Mouse (Mus musculus) liver, embryonic 16.5 days (tissue): Measurements from ENCODE around the gene Celf2. TPM values are rescaled to one million over a fixed set of nuclear protein-coding genes. Genes with fewer than 3 reads are reported as not detected.

Experiments
- ATAC-seq: fragments of 200-750 bp; cut with Nextera tagmentation; 2 replicates; pipeline ENCODE4 v1.8.0; 2017; ENCODE audit warnings: low read depth, mild to moderate bottlenecking, moderate number of reproducible peaks, moderate library complexity
- H3K27ac ChIP-seq: fragments of 300-500 bp; sonication (generic); 2 replicates; pipeline ENCODE4 v1.5.1; 2014; ENCODE audit warnings: mild to moderate bottlenecking, low read length
- H3K27me3 ChIP-seq: fragments of 300-500 bp; sonication (generic); 2 replicates; pipeline ENCODE4 v1.6.1; 2014; ENCODE audit warnings: low read depth, low read length, mixed read lengths; ENCODE audit not compliant: control insufficient read depth, insufficient read depth
- H3K36me3 ChIP-seq: fragments of 300-500 bp; sonication (generic); 2 replicates; pipeline ENCODE4 v1.6.1; 2014; ENCODE audit warnings: mild to moderate bottlenecking; ENCODE audit not compliant: control insufficient read depth, insufficient read depth
- H3K4me1 ChIP-seq: fragments of 300-500 bp; sonication (generic); 2 replicates; pipeline ENCODE4 v1.6.1; 2014; ENCODE audit warnings: low read depth, low read length, mixed read lengths; ENCODE audit not compliant: control insufficient read depth
- H3K4me2 ChIP-seq: fragments of 300-500 bp; sonication (generic); 2 replicates; pipeline ENCODE4 v1.6.1; 2014; ENCODE audit warnings: low read depth, low read length, mixed read lengths
- H3K4me3 ChIP-seq: fragments of 300-500 bp; sonication (generic); 2 replicates; pipeline ENCODE4 v1.5.1; 2014; ENCODE audit warnings: low read depth, mild to moderate bottlenecking, low read length
- H3K9ac ChIP-seq: fragments of 300-500 bp; sonication (generic); 2 replicates; pipeline ENCODE4 v1.6.1; 2014; ENCODE audit warnings: low read depth, low read length
- H3K9me3 ChIP-seq: fragments of 300-500 bp; sonication (generic); replicated peaks from 2 replicates; pipeline ENCODE4 v1.6.1; 2016; ENCODE audit warnings: low read length; ENCODE audit not compliant: control insufficient read depth
- whole genome bisulfite sequencing: fragments of 180-500 bp; shearing (Covaris S2); extraction: QIAGEN DNeasy Blood & Tissue Kit; methylation state at CpG from one replicate; pipeline ENCODE4 v1.1.7; 2014; ENCODE audit not compliant: insufficient replicate concordance; 5-methylcytosine and 5-hydroxymethylcytosine counted together
- polyA plus RNA-seq: library from polyadenylated mRNA; unstranded; fragments of >200 nt; fragmentation: Nextera tagmentation; extraction: Ambion mirVana; gene quantifications from 2 replicates; pipeline ENCODE4 v1.2.1, GENCODE M21; 2015

Celf2 gene
- polyA plus RNA-seq, 1 experiment from 2014 or later: 10.0 TPM

GRCm38 (mm10) chr2:6642222-6642850, 867.0 kb downstream of the Celf2 start:
- H3K4me3 ChIP-seq: no peak overlapping the region
- no peaks in the 10 kb centered on the region for H3K4me1 ChIP-seq
- no peak overlapping the region for H3K27ac ChIP-seq
- H3K27me3 ChIP-seq: no peaks in the 10 kb centered on the region
- 25% methylated on average over 3 of the region's 3 CpGs for WGBS
- no peak for ATAC-seq
- H3K9me3 ChIP-seq: no peaks in the 10 kb centered on the region
- H3K36me3 ChIP-seq: no peaks in the 10 kb centered on the region
- H3K4me2 ChIP-seq: no peak overlapping the region
- H3K9ac ChIP-seq: no peak overlapping the region

GRCm38 (mm10) chr2:6639370-6639769, 870.0 kb downstream of the Celf2 start:
- 58% methylated on average over 6 of the region's 6 CpGs for WGBS
- H3K4me2 ChIP-seq: no peak overlapping the region
- no peaks in the 10 kb centered on the region for H3K36me3 ChIP-seq
- ATAC-seq: no peak
- no peaks in the 10 kb centered on the region for H3K9me3 ChIP-seq
- H3K27ac ChIP-seq: no peak overlapping the region
- H3K4me3 ChIP-seq: no peak overlapping the region
- no peaks in the 10 kb centered on the region for H3K27me3 ChIP-seq
- H3K4me1 ChIP-seq: no peaks in the 10 kb centered on the region
- no peak overlapping the region for H3K9ac ChIP-seq

- no peak for ATAC-seq
- Histone ChIP-seq H3K27me3 (no peaks in the 10 kb centered on the region), H3K4me3 (no peak overlapping the region), H3K9me3 (no peaks in the 10 kb centered on the region), H3K36me3 (no peaks in the 10 kb centered on the region), H3K4me2 (no peak overlapping the region), H3K9ac (no peak overlapping the region), H3K27ac (no peak overlapping the region), H3K4me1 (no peaks in the 10 kb centered on the region)
- WGBS: 46% methylated on average over 2 of the region's 2 CpGs
Observed at GRCm38 (mm10) chr2:6637147-6637546, 872.2 kb downstream of the Celf2 start.

- Histone ChIP-seq H3K9me3 (no peaks in the 10 kb centered on the region), H3K27me3 (no peaks in the 10 kb centered on the region), H3K4me1 (no peaks in the 10 kb centered on the region), H3K4me2 (no peak overlapping the region), H3K4me3 (no peak overlapping the region), H3K9ac (no peak overlapping the region), H3K27ac (no peak overlapping the region), H3K36me3 (no peaks in the 10 kb centered on the region)
- ATAC-seq: no peak
- 72% methylated on average over 6 of the region's 6 CpGs for WGBS
Observed at GRCm38 (mm10) chr2:6634899-6635298, 874.5 kb downstream of the Celf2 start.

GRCm38 (mm10) chr2:6633115-6633514, 876.2 kb downstream of the Celf2 start:
- H3K4me3 ChIP-seq: no peak overlapping the region
- ATAC-seq: no peak
- H3K4me2 ChIP-seq: no peak overlapping the region
- H3K27ac ChIP-seq: no peak overlapping the region
- no peak overlapping the region for H3K9ac ChIP-seq
- no peaks in the 10 kb centered on the region for H3K27me3 ChIP-seq
- no peaks in the 10 kb centered on the region for H3K9me3 ChIP-seq
- H3K4me1 ChIP-seq: no peaks in the 10 kb centered on the region
- 57% methylated on average over 1 of the region's 1 CpGs for WGBS
- H3K36me3 ChIP-seq: no peaks in the 10 kb centered on the region

GRCm38 (mm10) chr2:6623802-6624201, 885.6 kb downstream of the Celf2 start:
- Histone ChIP-seq H3K4me3 (no peak overlapping the region), H3K27me3 (no peaks in the 10 kb centered on the region), H3K4me1 (no peaks in the 10 kb centered on the region), H3K9me3 (no peaks in the 10 kb centered on the region), H3K9ac (no peak overlapping the region), H3K27ac (no peak overlapping the region), H3K36me3 (no peaks in the 10 kb centered on the region), H3K4me2 (no peak overlapping the region)
- WGBS: 45% methylated on average over 4 of the region's 4 CpGs
- ATAC-seq: no peak

GRCm38 (mm10) chr2:6622082-6622481, 887.3 kb downstream of the Celf2 start:
- Histone ChIP-seq H3K27ac (no peak overlapping the region), H3K9ac (no peak overlapping the region), H3K4me2 (no peak overlapping the region), H3K4me3 (no peak overlapping the region), H3K27me3 (no peaks in the 10 kb centered on the region), H3K4me1 (no peaks in the 10 kb centered on the region), H3K9me3 (no peaks in the 10 kb centered on the region), H3K36me3 (no peaks in the 10 kb centered on the region)
- WGBS: 68% methylated on average over 5 of the region's 5 CpGs
- no peak for ATAC-seq

- Histone ChIP-seq H3K9me3 (no peaks in the 10 kb centered on the region), H3K4me3 (no peak overlapping the region), H3K27ac (no peak overlapping the region), H3K4me1 (no peaks in the 10 kb centered on the region), H3K9ac (no peak overlapping the region), H3K36me3 (no peaks in the 10 kb centered on the region), H3K27me3 (no peaks in the 10 kb centered on the region), H3K4me2 (no peak overlapping the region)
- ATAC-seq: no peak
- WGBS: 60% methylated on average over 3 of the region's 3 CpGs
Observed at GRCm38 (mm10) chr2:6618856-6619255, 890.5 kb downstream of the Celf2 start.

- Histone ChIP-seq H3K4me1 (no peaks in the 10 kb centered on the region), H3K9ac (no peak overlapping the region), H3K4me2 (no peak overlapping the region), H3K9me3 (no peaks in the 10 kb centered on the region), H3K27me3 (no peaks in the 10 kb centered on the region), H3K4me3 (no peak overlapping the region), H3K27ac (no peak overlapping the region), H3K36me3 (no peaks in the 10 kb centered on the region)
- WGBS: 58% methylated on average over 1 of the region's 1 CpGs
- no peak for ATAC-seq
Observed at GRCm38 (mm10) chr2:6618450-6618849, 890.9 kb downstream of the Celf2 start.
